Mouse (Mus musculus) liver, adult 2 months (tissue): Measurements from ENCODE around the gene Pgm3. TPM values are rescaled to one million over a fixed set of nuclear protein-coding genes. Genes with fewer than 3 reads are reported as not detected.

Experiments
- DNase-seq: peaks from one replicate; pipeline ENCODE4 v3.0.0-alpha.2; 2011; ENCODE audit warnings: low read depth, low spot score; ENCODE audit errors: extremely low read depth
- H3K27ac ChIP-seq: fragments of 200-500 bp; replicated peaks from 2 replicates; pipeline ENCODE4 v1.5.1; 2012; ENCODE audit warnings: low read depth, mild to moderate bottlenecking, control low read depth, inconsistent platforms, low read length; ENCODE audit not compliant: insufficient read depth
- H3K27me3 ChIP-seq: fragments of 200-500 bp; 2 replicates; pipeline ENCODE4 v1.6.1; 2012; ENCODE audit warnings: mild to moderate bottlenecking, moderate library complexity, low read length, inconsistent platforms; ENCODE audit not compliant: control insufficient read depth, insufficient read depth
- H3K36me3 ChIP-seq: fragments of 200-500 bp; 2 replicates; pipeline ENCODE4 v1.6.1; 2012; ENCODE audit warnings: low read length, inconsistent platforms; ENCODE audit not compliant: control insufficient read depth, insufficient read depth
- H3K4me1 ChIP-seq: fragments of 200-500 bp; 2 replicates; pipeline ENCODE4 v1.6.1; 2011; ENCODE audit warnings: low read length; ENCODE audit not compliant: control insufficient read depth, insufficient read depth
- H3K4me3 ChIP-seq: fragments of 200-500 bp; 2 replicates; pipeline ENCODE4 v1.5.1; 2011; ENCODE audit warnings: low read depth, mild to moderate bottlenecking, control low read depth, low read length, moderate library complexity; ENCODE audit not compliant: insufficient read depth
- H3K79me2 ChIP-seq: fragments of 200-500 bp; 2 replicates; pipeline ENCODE4 v1.6.1; 2012; ENCODE audit warnings: inconsistent platforms, mild to moderate bottlenecking, low read length, moderate library complexity; ENCODE audit not compliant: control insufficient read depth, insufficient read depth
- H3K9ac ChIP-seq: fragments of 200-500 bp; 2 replicates; pipeline ENCODE4 v1.6.1; 2012; ENCODE audit warnings: low read depth, mild to moderate bottlenecking, control low read depth, inconsistent platforms, low read length
- CTCF ChIP-seq: fragments of 200-500 bp; IDR thresholded peaks from 2 replicates; pipeline ENCODE4 v1.5.1; 2011; ENCODE audit warnings: low read depth, low read length, control low read depth
- POLR2A ChIP-seq: fragments of 200-500 bp; IDR thresholded peaks from 2 replicates; pipeline ENCODE4 v1.6.1; 2011; ENCODE audit warnings: low read length, control low read depth; ENCODE audit not compliant: insufficient read depth; ENCODE audit errors: extremely low read depth
- WGBS: fragments of 180-500 bp; shearing (Covaris S2); methylation state at CpG from one replicate; pipeline ENCODE4 v1.1.7; 2018; 5-methylcytosine and 5-hydroxymethylcytosine counted together
- polyA plus RNA-seq: library from polyadenylated mRNA; depleted of rRNA; stranded (reverse); fragments of >200 nt; gene quantifications from 2 replicates; pipeline ENCODE4 v1.2.3, GENCODE M21; 2012
- total RNA-seq: library from RNA; depleted of rRNA; stranded (reverse); fragments of >200 nt; gene quantifications from 2 replicates; pipeline ENCODE4 v1.2.3, GENCODE M21; 2014

The Pgm3 gene
- total and polyA plus RNA-seq, 2 experiments, result 3.7 to 16.5 TPM

DNA sequence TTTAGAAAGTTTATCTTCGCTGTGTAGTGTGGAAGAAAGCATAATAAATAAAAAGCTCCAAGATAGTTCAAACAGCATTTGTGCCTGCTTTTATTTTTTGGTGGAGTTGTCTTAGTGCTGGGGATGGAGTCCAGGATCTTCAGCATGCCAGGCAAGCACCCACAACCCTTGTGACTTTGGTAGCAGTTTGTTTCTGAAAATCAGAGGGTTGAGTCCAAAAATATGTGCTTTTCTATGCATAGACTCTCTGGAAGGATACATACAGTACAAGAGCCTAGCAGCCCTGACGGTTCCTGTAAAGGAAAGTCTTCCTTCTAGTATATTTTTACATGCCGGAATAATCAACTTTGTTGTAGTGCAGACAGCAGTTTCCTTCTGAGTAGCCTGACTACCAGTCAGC is 20.9 kb downstream of the Pgm3 start:
- TF ChIP-seq CTCF (no peak), POLR2A (no peak)
- peaks cover 67% of the 10 kb centered on the region for H3K36me3 ChIP-seq
- WGBS, result 97% methylated on average over 3 of the region's 3 CpGs
- DNase-seq, result no peak
- no peaks in the 10 kb centered on the region for H3K4me1 ChIP-seq
- no peaks in the 10 kb centered on the region for H3K79me2 ChIP-seq
- no peaks in the 10 kb centered on the region for H3K27me3 ChIP-seq
- H3K4me3 ChIP-seq, result no peak overlapping the region
- H3K9ac ChIP-seq, result no peak overlapping the region
- H3K27ac ChIP-seq, result no peak overlapping the region

DNA sequence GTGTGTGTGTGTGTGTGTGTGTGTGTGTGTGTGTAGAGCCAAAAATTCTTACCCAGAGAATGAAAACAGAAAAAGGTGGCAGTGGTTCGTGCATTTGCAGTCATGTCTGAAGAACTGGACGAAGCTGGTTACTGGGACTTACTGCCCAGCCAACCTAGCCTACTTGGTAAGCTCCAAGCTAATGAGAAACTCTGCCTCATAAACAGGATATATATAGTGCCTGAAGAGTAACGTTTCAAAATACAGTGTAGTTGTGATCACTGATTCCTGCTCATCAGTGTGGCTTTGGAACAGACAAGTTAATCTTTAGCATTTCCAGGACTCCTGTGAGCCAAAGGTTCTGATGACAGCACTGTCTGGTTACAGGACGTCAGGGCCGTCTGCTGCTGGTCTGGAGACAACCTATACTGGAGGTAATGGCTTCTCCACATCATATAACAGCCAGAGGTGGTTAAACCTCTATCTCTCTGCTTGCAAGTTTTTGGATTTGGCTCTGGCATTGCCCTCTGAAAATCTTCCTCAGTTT is 21.9 kb downstream of the Pgm3 start:
- Histone ChIP-seq H3K4me3 (no peak overlapping the region), H3K9ac (no peak overlapping the region), H3K27ac (no peak overlapping the region), H3K79me2 (no peaks in the 10 kb centered on the region), H3K4me1 (no peaks in the 10 kb centered on the region), H3K27me3 (no peaks in the 10 kb centered on the region), H3K36me3 (peaks cover 68% of the 10 kb centered on the region)
- DNase-seq, result no peak
- 53% methylated on average over 5 of the region's 5 CpGs for WGBS
- no peak for TF ChIP-seq POLR2A
- no peak for TF ChIP-seq CTCF

DNA sequence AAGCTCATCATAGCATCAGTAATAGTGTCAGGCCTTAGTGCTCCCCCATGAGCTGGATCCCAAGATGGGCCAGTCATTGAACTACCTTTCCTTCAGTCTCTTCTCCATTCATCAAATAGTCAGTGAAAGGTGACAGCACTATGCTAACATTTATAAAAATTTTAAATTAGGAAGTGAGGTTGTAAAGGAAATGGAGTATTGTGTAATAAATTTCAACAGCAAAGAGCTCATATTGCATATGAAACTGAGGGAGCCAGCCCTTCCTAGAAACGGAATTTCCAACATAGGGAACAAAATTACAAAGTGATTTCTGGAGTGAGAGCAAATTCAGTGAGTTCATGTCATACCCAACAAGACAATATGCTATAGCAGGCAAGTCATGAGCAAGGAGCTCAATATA is 27.1 kb downstream of the Pgm3 start:
- DNase-seq, result no peak
- H3K4me3 ChIP-seq, result no peak overlapping the region
- no peak overlapping the region for H3K27ac ChIP-seq
- no peaks in the 10 kb centered on the region for H3K79me2 ChIP-seq
- H3K27me3 ChIP-seq, result no peaks in the 10 kb centered on the region
- H3K9ac ChIP-seq, result no peak overlapping the region
- TF ChIP-seq POLR2A (no peak), CTCF (no peak)
- H3K36me3 ChIP-seq, result peaks cover 55% of the 10 kb centered on the region
- 50% methylated on average over 1 of the region's 1 CpGs for WGBS
- H3K4me1 ChIP-seq, result no peaks in the 10 kb centered on the region

DNA sequence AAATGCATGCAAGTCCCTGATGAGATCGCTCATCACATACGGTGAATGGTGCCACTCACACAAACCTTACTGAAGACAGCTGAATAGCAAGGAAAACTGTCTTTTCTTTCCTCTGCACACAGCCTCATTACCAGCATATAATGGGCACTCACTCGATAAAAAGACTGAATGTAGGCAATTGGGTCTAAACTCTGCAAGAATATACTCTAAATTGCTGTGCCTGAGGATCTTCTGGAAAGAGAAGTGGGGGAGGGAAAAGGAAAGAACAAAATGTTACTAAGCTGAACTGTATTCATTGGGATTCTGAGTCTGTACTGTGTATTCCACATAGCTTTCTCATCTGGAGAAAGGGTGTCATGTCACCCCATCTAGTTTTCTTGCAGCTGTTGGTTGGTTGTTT is 28.2 kb downstream of the Pgm3 start:
- Histone ChIP-seq H3K36me3 (peaks cover 50% of the 10 kb centered on the region), H3K27ac (no peak overlapping the region), H3K79me2 (no peaks in the 10 kb centered on the region), H3K4me1 (no peaks in the 10 kb centered on the region), H3K27me3 (no peaks in the 10 kb centered on the region), H3K9ac (no peak overlapping the region), H3K4me3 (no peak overlapping the region)
- WGBS, result 92% methylated on average over 3 of the region's 3 CpGs
- no peak for TF ChIP-seq POLR2A
- no peak for TF ChIP-seq CTCF
- no peak for DNase-seq

DNA sequence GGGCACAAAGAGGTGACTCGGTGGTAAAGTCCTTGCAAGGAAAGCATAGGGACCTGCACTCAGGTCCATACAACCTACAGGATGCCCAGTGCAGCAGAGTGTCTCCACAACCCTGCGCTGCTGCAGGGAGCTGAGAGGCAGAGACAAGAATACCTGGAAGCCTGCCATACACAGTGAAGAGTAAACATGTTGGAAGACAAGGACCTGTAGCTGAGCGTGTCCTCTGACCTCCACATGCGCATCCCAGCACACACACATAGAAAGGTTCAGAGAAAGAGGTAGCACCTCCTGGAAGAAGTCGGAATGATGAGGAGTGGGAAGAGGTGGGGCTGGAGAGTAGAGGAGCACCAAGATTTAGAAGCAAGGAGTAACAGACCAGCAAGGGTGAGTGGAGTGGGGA is 37.6 kb downstream of the Pgm3 start:
- Histone ChIP-seq H3K4me3 (no peak overlapping the region), H3K9ac (no peak overlapping the region), H3K27ac (no peak overlapping the region), H3K36me3 (peaks cover 12% of the 10 kb centered on the region), H3K4me1 (no peaks in the 10 kb centered on the region), H3K27me3 (no peaks in the 10 kb centered on the region), H3K79me2 (no peaks in the 10 kb centered on the region)
- WGBS, result 48% methylated on average over 5 of the region's 5 CpGs
- DNase-seq, result peak; percentile 68
- TF ChIP-seq CTCF (no peak), POLR2A (no peak)

DNA sequence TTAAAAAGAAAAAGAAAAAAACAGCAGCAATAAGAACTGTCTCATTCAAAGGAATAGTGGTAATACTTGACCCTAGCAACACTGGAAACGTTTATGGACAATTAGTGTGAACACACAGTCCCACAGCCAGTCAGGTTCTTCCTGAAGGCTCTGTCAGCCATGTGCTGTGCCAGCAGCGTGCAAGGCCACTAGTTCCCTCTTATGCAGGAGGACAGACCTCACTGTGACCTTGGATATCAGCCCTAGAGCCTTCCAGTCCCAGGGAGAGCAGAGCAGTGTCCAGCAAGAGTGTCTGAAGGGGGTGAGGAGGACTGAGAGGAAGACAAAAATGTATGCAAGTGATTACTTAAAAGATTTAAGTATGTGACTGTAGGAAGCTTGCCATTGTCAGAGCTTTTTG is 46.0 kb downstream of the Pgm3 start:
- no peak overlapping the region for H3K27ac ChIP-seq
- no peak for TF ChIP-seq POLR2A
- TF ChIP-seq CTCF, result no peak
- H3K4me3 ChIP-seq, result no peak overlapping the region
- WGBS, result 51% methylated on average over 2 of the region's 2 CpGs
- H3K79me2 ChIP-seq, result no peaks in the 10 kb centered on the region
- H3K36me3 ChIP-seq, result peaks cover 28% of the 10 kb centered on the region
- no peaks in the 10 kb centered on the region for H3K27me3 ChIP-seq
- DNase-seq, result no peak
- H3K9ac ChIP-seq, result no peak overlapping the region
- H3K4me1 ChIP-seq, result no peaks in the 10 kb centered on the region
